Mouse (Mus musculus): ENCODE data around the gene Slc30a1.

DNA sequence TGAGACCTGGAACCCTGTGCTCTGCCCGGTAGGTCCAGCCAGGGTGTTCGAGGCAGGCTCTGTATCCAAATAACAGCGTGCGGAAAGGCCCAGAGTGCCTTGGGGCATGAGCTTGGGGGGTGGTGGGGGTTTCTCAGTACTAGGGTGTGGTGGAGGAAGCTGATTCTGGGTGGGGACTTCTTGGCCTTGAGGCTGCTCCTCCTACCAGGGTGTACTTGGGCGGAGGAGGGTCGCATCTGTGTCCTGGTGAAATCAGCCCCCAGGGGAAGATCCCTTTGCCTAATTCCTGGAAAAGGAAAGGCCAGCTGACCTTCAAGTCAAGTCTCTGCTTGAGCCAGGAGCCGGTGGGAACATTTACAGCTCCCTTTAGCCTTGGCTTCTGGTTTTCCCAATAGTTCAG, 39.7 kb downstream of the Slc30a1 start:
- TF ChIP-seq CTCF (IDR thresholded peaks at IDR 0.05; ENCODE audit: low read depth, low read length) (no peak), POLR2A (IDR thresholded peaks at IDR 0.05; ENCODE audit: insufficient read depth, low read length) (no peak)

Measured in ES-Bruce4 (cell line).